Mouse (Mus musculus) embryonic facial prominence, embryonic 14.5 days (tissue): ENCODE measurements at regions not wholly inside any gene's neighbourhood (a gene's known extent, or its start where the extent isn't known, plus 50 kb on each side); places are given as distances from the start of the nearest gene placed in this dataset.

ENCODE experiments used
- ATAC-seq: fragments of 200-750 bp; cut with Nextera tagmentation; 2 replicates; pipeline ENCODE4 v1.8.0; 2017; ENCODE audit warnings: low read depth, moderate number of reproducible peaks, moderate TSS enrichment
- DNase-seq: peaks from one replicate; pipeline ENCODE4 v3.0.0-alpha.2; 2015; ENCODE audit warnings: low spot score
- H3K27ac ChIP-seq: fragments of 300-500 bp; sonication (generic); replicated peaks from 2 replicates; pipeline ENCODE4 v1.5.1; 2014; ENCODE audit warnings: low read depth, mild to moderate bottlenecking, low read length, moderate library complexity
- H3K27me3 ChIP-seq: fragments of 300-500 bp; sonication (generic); replicated peaks from 2 replicates; pipeline ENCODE4 v1.6.1; 2014; ENCODE audit warnings: low read length; ENCODE audit not compliant: control insufficient read depth, insufficient read depth
- H3K36me3 ChIP-seq: fragments of 300-500 bp; sonication (generic); 2 replicates; pipeline ENCODE4 v1.6.1; 2014; ENCODE audit warnings: low read length, mixed read lengths; ENCODE audit not compliant: control insufficient read depth, insufficient read depth
- H3K4me1 ChIP-seq: fragments of 300-500 bp; sonication (generic); 2 replicates; pipeline ENCODE4 v1.6.1; 2014; ENCODE audit warnings: antibody characterized with exemption, low read length; ENCODE audit not compliant: control insufficient read depth, insufficient read depth
- H3K4me2 ChIP-seq: fragments of 300-500 bp; sonication (generic); 2 replicates; pipeline ENCODE4 v1.6.1; 2014; ENCODE audit warnings: low read depth, mild to moderate bottlenecking, low read length, moderate library complexity, mixed read lengths
- H3K4me3 ChIP-seq: fragments of 300-500 bp; sonication (generic); 2 replicates; pipeline ENCODE4 v1.5.1; 2014; ENCODE audit warnings: low read depth, mild to moderate bottlenecking, low read length
- H3K9ac ChIP-seq: fragments of 300-500 bp; sonication (generic); 2 replicates; pipeline ENCODE4 v1.6.1; 2014; ENCODE audit warnings: low read depth, mild to moderate bottlenecking, low read length, moderate library complexity, mixed read lengths
- H3K9me3 ChIP-seq: fragments of 300-500 bp; sonication (generic); 2 replicates; pipeline ENCODE4 v1.6.1; 2016; ENCODE audit warnings: low read length; ENCODE audit not compliant: control insufficient read depth
- WGBS: fragments of 180-500 bp; shearing (Covaris S2); extraction: QIAGEN DNeasy Blood & Tissue Kit; methylation state at CpG from one replicate; pipeline ENCODE4 v1.1.7; 2014; 5-methylcytosine and 5-hydroxymethylcytosine counted together

GRCm38 (mm10) chr11:56315221-56315987, 274.6 kb upstream of the Nmur2 start:
- 71% methylated on average over 5 of the region's 5 CpGs for WGBS
- DNase-seq (no peak), ATAC-seq (no peak)

GRCm38 (mm10) chr11:56309549-56309948, 268.7 kb upstream of the Nmur2 start:
- H3K27me3 ChIP-seq = no peaks in the 10 kb centered on the region
- 94% methylated on average over 1 of the region's 1 CpGs for WGBS
- H3K9me3 ChIP-seq = no peaks in the 10 kb centered on the region
- no peak overlapping the region for H3K4me2 ChIP-seq
- no peak overlapping the region for H3K27ac ChIP-seq
- DNase-seq = no peak
- no peaks in the 10 kb centered on the region for H3K36me3 ChIP-seq
- ATAC-seq = no peak
- H3K4me1 ChIP-seq = no peaks in the 10 kb centered on the region
- no peak overlapping the region for H3K4me3 ChIP-seq
- H3K9ac ChIP-seq = no peak overlapping the region

More at GRCm38 (mm10) chr11:56315221-56315987, 274.6 kb upstream of the Nmur2 start:
- Histone ChIP-seq H3K9me3 (no peaks in the 10 kb centered on the region), H3K4me1 (no peaks in the 10 kb centered on the region), H3K36me3 (no peaks in the 10 kb centered on the region), H3K27ac (no peak overlapping the region), H3K27me3 (no peaks in the 10 kb centered on the region), H3K9ac (no peak overlapping the region), H3K4me2 (no peak overlapping the region), H3K4me3 (no peak overlapping the region)

GRCm38 (mm10) chr11:56308383-56309105, 267.7 kb upstream of the Nmur2 start:
- no peak for ATAC-seq
- Histone ChIP-seq H3K9ac (no peak overlapping the region), H3K9me3 (no peaks in the 10 kb centered on the region), H3K27ac (no peak overlapping the region), H3K4me3 (no peak overlapping the region), H3K4me1 (no peaks in the 10 kb centered on the region), H3K4me2 (no peak overlapping the region), H3K27me3 (no peaks in the 10 kb centered on the region), H3K36me3 (no peaks in the 10 kb centered on the region)
- WGBS = 72% methylated on average over 5 of the region's 5 CpGs
- DNase-seq = no peak

GRCm38 (mm10) chr11:56307051-56307450, 266.2 kb upstream of the Nmur2 start:
- Histone ChIP-seq H3K4me2 (no peak overlapping the region), H3K4me3 (no peak overlapping the region), H3K4me1 (no peaks in the 10 kb centered on the region), H3K27ac (no peak overlapping the region), H3K9me3 (no peaks in the 10 kb centered on the region), H3K36me3 (no peaks in the 10 kb centered on the region), H3K27me3 (no peaks in the 10 kb centered on the region), H3K9ac (no peak overlapping the region)
- WGBS = 29% methylated on average over 3 of the region's 3 CpGs
- DNase-seq = no peak
- no peak for ATAC-seq

GRCm38 (mm10) chr11:56290651-56291578, 250.1 kb upstream of the Nmur2 start:
- Histone ChIP-seq H3K4me1 (no peaks in the 10 kb centered on the region), H3K27me3 (no peaks in the 10 kb centered on the region), H3K27ac (no peak overlapping the region), H3K9ac (no peak overlapping the region), H3K4me3 (no peak overlapping the region), H3K4me2 (no peak overlapping the region), H3K36me3 (no peaks in the 10 kb centered on the region), H3K9me3 (no peaks in the 10 kb centered on the region)
- no peak for ATAC-seq
- 67% methylated on average over 13 of the region's 13 CpGs for WGBS
- DNase-seq = no peak

- H3K36me3 ChIP-seq = no peaks in the 10 kb centered on the region
- H3K4me3 ChIP-seq = no peak overlapping the region
- ATAC-seq = no peak
- DNase-seq = no peak
- no peaks in the 10 kb centered on the region for H3K9me3 ChIP-seq
- H3K27me3 ChIP-seq = no peaks in the 10 kb centered on the region
- 77% methylated on average over 2 of the region's 2 CpGs for WGBS
- H3K9ac ChIP-seq = no peak overlapping the region
- H3K27ac ChIP-seq = no peak overlapping the region
- no peak overlapping the region for H3K4me2 ChIP-seq
- no peaks in the 10 kb centered on the region for H3K4me1 ChIP-seq
These were observed 244.9 kb upstream of the Nmur2 start for GRCm38 (mm10) chr11:56285575-56286260.

GRCm38 (mm10) chr11:56281201-56281600, 240.4 kb upstream of the Nmur2 start:
- WGBS = 80% methylated on average over 4 of the region's 4 CpGs
- Histone ChIP-seq H3K27me3 (no peaks in the 10 kb centered on the region), H3K4me1 (no peaks in the 10 kb centered on the region), H3K9ac (no peak overlapping the region), H3K4me3 (no peak overlapping the region), H3K4me2 (no peak overlapping the region), H3K36me3 (no peaks in the 10 kb centered on the region), H3K27ac (no peak overlapping the region), H3K9me3 (no peaks in the 10 kb centered on the region)
- no peak for DNase-seq
- ATAC-seq = no peak

GRCm38 (mm10) chr11:56280216-56280615, 239.4 kb upstream of the Nmur2 start:
- no peak overlapping the region for H3K9ac ChIP-seq
- H3K9me3 ChIP-seq = no peaks in the 10 kb centered on the region
- 51% methylated on average over 2 of the region's 2 CpGs for WGBS
- no peaks in the 10 kb centered on the region for H3K4me1 ChIP-seq
- no peaks in the 10 kb centered on the region for H3K27me3 ChIP-seq
- ATAC-seq (no peak), DNase-seq (no peak)
- H3K27ac ChIP-seq = no peak overlapping the region
- H3K36me3 ChIP-seq = no peaks in the 10 kb centered on the region
- H3K4me3 ChIP-seq = no peak overlapping the region
- no peak overlapping the region for H3K4me2 ChIP-seq
